Mouse (Mus musculus) left cerebral cortex, postnatal 36 days (tissue): ENCODE measurements around the gene Gm12258. TPM values are rescaled to one million over a fixed set of nuclear protein-coding genes. Genes with fewer than 3 reads are reported as not detected.
"Not testable (repeated sequence)": the region's sequence is repeated elsewhere in the genome, so short reads cannot be mapped to it uniquely, and the experiment has no call there.

Experiments
- DNase-seq, 2 experiments: peaks; one replicate each; pipeline ENCODE4 v3.0.0; 2021 to 2022; ENCODE audit warnings: low spot score in 2 of 2, mixed read lengths in 1 of 2
- intact Hi-C: fragments of 180-260 bp; cut with DNase I; formaldehyde crosslinking; loops from one replicate; pipeline ENCODE4 v1.15.1; 2025
- total RNA-seq, 2 experiments: library from RNA; stranded (reverse); gene quantifications; 2 replicates each; pipeline ENCODE4 v1.2.3; 2021

Gene Gm12258
- total RNA-seq, result 10 to 100 TPM; 17.0 to 24.1 TPM

DNA sequence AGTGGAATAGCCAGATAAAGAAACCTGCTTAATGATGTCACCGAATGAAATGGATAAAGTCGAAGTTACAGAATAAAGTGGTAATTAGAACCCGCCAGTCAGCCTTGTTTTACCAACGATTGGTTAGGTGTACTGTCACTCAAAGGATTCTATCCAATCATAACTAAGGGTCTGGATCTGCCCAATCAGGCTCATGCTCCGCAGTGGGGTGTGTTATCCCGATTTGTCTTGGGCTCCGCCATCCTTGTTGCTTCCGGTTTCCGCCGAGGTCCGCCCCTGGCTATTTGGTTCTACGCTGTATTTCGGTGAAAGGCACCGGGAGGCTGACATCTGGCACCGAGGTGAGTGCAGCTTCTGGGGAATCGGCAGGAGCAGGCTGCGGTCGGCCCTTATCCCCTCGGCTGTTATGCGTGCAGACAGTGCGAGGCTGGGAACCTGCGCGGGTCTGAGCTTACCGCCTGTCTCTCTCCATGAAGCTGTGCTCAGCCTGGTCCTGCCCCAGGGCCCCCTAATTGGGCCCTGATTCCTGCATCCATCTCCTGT, at the start of gene Gm12258:
Gene Gm12258, plus strand, starts transcription at position 240 of the 543 bp plus-strand sequence.
- peak; percentile 84 to 88 for DNase-seq
- intact Hi-C loops, result no loop called here

DNA sequence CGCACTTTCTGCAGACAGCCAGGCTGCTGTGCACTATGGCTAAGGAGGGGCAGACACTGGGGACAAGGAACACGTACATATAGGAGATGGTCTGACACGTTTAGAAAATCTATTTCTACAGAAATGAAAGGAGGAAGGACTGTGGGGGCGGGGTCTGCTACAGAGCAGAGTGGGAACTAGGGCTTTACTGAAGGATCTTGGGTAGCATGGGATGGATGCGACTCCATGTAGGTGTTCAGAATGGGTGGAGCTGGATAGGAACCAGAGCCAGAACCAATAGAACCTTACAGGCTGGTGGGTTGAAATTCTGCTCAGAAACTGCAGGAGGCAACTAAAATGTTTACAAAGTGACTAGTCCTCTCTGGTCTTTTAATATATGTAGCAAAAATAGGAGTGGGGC, 47.2 kb upstream of the Gm12258 start:
- intact Hi-C loops, result no loop called here
- DNase-seq, result peak; percentile 22 to 30

DNA sequence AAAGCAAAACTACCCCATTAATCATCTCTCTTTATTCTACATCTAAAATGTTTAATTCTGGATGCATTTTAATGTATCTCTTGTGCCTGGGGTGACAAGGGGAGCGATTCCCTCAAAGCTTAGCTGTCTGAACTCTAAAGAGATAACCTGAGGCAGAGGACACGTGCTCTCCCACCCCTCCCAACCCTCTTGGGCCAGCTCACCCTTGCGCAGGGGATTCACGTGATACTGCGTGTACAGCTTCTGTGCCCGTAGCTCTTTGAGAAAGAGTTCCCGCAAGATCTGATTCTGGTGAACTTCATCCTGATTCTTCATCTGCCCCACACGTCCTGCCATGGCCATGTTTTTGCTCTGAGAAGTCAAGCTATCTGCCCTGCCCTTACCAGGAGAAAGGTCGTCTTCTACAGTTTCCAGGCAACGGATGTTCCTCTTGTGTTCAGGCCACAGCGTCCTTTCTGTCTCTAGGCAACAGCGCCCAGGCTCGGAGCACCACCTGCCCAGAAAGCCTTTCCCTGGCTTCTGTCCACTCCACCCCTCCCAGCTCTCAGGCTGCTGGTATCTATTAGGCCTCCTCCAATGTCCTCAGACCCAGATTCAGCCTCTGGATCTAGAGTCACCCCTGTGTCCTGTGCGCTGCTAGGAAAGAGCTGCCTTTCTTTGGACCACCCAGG, 45.3 kb upstream of the Gm12258 start, which contains the start of gene Fam183b:
Gene Fam183b, minus strand, starts transcription at position 403 of the 671 bp plus-strand sequence.
- intact Hi-C loops, result no loop called here
- peak in 1 of 2 experiments; percentile 23 for DNase-seq

DNA sequence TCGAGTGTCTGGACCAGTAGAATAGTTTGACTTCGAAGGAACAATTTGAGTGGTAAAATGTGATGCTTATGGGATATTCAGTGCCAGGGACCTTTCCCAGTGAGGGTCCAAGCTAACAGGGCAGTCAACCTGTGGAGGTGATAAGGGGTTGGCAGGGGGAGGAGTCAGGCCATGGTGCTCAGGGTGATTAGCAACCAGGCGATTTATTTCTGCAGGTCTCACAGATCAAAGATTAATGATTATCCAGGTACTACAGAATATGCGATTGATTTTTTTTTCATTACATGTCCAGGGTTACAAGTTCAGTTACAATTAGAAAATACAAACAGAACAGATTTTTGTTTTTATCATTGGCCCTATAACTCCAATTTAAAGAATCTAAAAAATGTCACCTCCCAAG, 43.1 kb upstream of the Gm12258 start:
- intact Hi-C loops, result no loop called here
- DNase-seq, result no peak

DNA sequence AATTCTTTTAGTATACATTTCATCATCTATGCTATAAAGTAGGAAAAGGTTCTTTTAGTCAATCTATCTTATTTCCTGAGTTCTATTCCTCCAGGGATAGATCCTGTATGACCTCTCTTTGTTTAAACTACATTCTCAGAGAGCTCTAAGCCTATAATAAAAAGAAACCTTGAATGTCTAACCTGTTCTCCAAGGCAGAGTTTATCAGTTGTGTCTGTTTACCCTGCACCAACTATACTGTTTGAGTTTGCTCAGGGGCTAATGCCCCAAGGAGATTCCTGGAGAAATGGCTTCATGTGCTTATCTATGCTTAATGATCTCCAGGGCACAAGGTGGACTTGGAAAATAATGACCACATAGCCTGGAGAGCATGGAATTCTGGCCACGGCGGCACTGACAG, 42.6 kb upstream of the Gm12258 start:
- no peak for DNase-seq
- intact Hi-C loops, result no loop called here

DNA sequence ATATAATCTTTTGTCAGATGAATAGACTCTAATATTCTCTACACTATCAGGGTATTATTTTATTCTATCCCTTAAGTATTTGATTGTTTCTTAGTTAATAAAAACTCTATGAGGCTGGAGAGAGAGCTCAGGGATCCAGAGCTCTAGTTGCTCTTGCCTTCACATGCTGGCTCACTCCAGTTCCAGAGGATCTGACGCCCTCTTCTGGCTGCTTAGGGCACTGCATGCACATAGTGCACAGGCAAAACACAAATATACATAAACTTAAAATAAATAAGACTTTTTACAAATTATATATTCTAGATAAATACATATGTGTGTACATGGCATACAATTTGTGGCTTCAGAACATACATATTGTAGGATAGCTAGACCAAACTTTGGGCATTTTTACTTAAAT, 35.0 kb upstream of the Gm12258 start:
- no peak for DNase-seq
- intact Hi-C loops, result no loop called here

DNA sequence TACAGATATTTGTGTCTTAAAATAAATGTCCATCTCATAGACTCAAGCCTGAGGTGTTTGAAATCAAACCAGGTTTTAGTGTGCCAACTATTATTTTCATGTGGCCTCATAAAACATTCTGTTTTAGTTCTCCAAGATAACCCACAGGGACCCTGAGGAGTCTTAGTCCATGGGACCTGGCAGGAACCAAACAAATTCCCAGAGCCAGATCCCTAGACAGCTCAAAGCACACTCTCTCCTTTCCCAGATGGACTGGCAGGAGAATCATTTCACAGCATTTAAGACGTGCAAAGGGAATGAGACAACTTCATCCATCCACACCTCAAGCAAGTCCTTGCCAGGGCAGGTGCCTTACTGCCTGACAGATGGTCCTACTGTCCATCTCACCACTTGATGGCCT, 32.3 kb upstream of the Gm12258 start, which contains the start of gene Olfr313:
Gene Olfr313, plus strand, starts transcription at position 301 of the 400 bp plus-strand sequence.
- DNase-seq, intact Hi-C loops: not testable (repeated sequence)

DNA sequence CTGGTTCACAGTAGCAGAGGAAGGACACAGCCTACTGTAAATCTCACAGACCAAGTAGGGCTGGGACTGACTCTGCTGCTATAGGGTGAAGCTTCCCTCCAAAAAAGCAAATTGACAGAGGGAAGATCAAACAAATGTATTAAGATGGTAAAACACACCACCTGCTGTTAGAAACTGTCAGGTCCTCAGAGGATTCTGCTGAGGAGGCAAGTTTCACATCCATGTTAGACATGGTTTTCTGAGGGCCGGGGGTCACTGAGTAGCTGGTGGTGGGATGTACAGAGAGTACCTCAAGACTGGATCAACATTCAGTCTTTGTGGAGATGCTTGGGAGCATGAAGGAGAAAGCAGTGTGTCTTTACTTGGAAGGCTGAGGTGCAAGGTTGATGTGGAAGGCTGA, 31.3 kb upstream of the Gm12258 start:
- no peak for DNase-seq
- intact Hi-C loops, result no loop called here

DNA sequence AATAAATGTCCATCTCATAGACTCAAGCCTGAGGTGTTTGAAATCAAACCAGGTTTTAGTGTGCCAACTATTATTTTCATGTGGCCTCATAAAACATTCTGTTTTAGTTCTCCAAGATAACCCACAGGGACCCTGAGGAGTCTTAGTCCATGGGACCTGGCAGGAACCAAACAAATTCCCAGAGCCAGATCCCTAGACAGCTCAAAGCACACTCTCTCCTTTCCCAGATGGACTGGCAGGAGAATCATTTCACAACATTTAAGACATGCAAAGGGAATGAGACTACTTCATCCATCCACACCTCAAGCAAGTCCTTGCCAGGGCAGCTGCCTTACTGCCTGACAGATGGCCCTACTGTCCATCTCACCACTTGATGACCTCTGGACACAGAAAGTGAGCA, 18.0 kb upstream of the Gm12258 start, which contains the start of gene Olfr312:
Gene Olfr312, plus strand, starts transcription at position 301 of the 400 bp plus-strand sequence.
- DNase-seq, intact Hi-C loops: not testable (repeated sequence)

DNA sequence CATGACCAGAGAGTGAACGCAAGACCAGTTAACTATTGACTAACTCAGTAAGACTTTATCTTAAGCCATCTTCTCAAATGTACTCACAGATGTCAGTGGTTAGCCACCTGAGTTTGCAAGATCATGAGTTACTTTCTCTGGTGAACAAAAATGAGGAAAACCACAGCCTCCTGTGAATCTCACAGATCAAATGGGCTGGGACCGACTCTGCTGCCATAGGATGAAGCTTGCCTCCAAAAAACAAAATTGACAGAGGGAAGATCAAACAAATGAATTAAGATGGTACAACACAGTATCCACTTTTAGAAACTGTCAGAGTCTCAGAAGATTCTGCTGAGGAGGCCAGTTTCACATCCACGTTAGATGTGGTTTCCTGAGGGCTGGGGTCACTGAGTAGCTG, 17.2 kb upstream of the Gm12258 start:
- intact Hi-C loops, result no loop called here
- no peak for DNase-seq

DNA sequence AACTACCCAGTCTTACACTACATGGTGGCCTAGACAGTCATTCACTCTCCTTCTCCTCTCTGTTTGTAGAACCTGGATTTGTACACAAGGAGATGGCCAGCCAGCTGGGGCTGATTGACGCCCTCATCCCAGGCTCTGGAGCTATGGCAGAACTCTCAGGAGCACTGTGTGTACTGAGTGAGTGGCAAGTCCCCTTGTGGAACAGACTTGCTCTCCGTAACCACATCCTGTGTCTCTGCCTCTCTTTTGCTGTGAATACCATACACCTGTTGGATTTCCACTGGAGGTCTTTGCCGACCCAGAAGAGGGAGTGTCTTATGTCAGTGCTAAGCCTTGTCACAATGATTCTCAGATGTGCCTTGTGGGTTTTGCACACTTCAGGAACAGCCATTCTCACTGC, 14.4 kb upstream of the Gm12258 start:
- DNase-seq, intact Hi-C loops: not testable (repeated sequence)

DNA sequence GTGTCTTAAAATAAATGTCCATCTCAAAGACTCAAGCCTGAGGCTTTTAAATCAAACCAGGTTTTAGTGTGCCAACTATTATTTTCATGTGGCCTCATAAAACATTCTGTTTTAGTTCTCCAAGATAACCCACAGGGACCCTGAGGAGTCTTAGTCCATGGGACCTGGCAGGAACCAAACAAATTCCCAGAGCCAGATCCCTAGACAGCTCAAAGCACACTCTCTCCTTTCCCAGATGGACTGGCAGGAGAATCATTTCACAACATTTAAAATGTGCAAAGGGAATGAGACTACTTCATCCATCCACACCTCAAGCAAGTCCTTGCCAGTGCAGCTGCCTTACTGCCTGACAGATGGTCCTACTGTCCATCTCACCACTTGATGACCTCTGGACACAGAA, 8.0 kb upstream of the Gm12258 start, which contains the start of gene Olfr311:
Gene Olfr311, plus strand, starts transcription at position 301 of the 400 bp plus-strand sequence.
- intact Hi-C loops, DNase-seq: not testable (repeated sequence)

DNA sequence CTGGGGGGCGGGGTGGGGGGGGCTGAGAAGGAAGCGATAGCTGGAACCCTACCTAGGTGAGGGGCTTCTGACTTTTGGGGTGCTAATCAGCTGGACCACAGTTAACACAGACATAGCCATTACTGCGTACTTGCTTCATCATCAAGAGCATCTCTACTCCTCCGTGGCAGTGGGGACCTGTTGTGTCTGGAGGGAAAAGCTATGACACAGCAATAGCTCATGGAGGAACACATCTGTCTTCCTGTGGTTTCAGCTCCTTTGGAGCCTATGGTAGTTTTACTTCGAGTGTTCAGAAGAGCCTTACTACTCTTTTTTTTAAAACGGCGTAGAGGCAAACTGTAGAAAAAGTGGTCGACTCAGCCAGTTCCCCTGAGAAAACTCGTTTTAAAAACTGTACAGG, 678 bp downstream of the Gm12258 start:
- DNase-seq, result no peak
- intact Hi-C loops, result no loop called here

DNA sequence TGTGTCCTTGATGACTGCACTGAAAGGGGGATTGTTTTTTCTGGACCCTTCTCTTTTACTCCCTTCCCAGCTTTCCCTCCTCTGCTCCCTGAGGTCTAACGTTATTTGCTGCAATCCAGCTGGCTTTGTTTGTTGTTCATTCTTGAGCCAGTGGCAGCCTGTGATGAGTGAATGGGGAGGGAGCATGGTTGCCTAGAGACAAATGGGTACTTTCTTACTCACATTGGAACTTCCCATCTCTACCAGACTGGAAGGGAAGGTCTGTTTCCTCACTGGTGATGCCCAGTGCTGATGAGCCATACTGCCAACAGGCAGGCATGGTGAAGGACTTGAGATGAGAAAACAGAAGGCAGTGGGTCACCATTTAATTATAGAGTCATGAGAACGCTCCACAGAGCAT, 2.8 kb downstream of the Gm12258 start:
- intact Hi-C loops, result no loop called here
- DNase-seq, result no peak

DNA sequence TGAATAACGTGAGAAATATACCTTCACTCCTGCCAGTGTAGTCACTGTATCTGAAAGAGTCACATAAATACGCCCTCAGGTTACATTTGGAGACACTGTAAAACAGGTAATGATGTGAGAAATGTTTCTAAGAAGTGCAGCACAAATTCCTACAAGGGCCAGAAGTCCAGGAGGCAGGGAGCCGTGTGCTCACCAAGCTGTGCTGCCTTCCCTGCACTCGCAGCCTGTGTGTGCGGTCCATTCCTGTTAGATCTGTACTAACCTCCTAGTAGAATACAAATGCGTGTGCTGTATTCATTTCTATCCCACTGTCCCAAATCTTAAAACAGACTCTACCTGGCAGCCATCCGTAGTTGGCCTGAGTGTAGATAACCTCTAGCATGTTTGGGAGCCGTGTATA, 13.8 kb downstream of the Gm12258 start:
- no peak for DNase-seq
- intact Hi-C loops, result no loop called here

DNA sequence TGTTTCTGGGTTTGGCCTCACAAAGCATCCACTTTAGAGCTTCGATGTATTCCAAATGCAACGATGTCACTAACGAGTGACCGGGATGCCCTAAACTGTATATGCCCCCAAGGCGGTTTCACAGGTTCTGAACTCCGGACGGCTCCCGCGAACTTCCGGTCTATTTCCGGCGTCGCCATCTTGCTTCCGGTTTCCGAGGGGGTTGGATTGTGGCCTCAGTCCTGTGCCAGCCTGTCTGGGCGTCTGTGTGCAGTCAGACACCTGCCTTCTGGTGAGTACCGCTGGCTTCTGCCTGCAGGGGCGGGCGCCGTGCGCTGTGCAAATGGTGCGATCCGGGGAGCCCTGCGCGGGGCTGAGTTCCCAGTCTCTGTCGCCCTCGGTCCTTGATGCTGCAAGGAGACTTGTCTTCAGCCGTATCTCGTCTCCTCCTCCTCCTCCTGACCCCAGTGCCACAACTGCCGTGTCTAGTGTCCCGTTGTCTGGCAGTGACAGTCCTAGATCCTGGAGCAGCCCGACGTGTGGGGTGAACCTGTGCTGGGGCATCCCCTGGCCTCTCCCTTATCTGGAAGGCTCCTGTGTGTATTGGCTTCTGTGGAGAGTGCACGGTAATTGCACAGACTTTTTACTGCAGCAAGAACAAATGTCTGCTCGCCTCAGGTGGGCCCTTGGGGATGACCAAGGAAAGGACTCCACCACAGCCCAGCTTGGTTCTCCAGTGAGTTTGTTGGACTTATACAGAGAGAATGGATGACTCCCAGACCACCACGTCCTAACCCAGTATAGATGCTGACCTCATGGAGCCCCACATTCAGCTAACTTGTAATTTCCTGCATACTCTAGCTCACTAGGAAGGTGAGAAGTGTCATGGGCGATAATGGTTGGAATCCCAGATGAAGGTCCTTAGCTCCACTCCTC, 20.3 kb downstream of the Gm12258 start, which contains the start of gene 2810021J22Rik:
Gene 2810021J22Rik, plus strand, starts transcription at position 178 of the 915 bp plus-strand sequence.
- peak; percentile 81 to 82 for DNase-seq
- intact Hi-C loops, result no loop called here

DNA sequence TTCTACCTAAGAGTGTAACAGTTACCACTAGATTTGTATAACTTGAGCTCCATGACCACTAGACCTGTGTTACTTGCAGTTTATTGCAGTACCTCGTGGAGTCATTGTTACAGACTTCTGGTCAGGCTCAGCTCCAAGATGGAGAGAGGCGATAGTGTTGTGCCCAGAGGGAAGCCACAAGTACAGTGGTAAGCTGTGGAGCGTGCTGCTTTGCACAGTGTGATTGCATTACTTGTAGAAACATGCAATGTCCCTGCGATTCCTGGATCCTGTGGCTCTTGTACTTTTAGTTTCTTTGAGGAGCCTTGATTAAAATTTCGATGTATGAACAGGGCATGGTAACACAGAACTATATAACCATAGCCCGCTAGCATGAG, 21.0 kb downstream of the Gm12258 start:
- intact Hi-C loops, result no loop called here
- no peak for DNase-seq

DNA sequence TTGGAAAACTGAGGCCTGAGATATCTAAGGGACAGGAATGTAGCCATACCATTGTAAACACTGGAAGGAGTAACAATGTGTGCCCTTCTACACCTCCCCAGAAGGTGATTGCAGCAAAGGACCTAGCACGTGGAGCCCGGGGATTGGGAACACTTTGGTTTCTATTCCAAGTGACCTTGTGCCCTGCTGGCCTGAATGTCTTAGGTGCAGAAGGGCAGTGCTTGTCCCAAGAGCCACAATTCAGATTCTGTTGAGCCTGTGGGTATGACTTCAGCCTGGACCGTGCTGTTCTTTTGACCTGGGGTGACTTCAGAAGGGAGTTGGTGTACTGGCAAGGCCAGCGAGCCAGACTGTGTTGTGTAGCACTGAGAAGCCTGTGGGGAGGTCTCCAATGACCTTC, 24.0 kb downstream of the Gm12258 start:
- DNase-seq, result no peak
- intact Hi-C loops, result no loop called here

DNA sequence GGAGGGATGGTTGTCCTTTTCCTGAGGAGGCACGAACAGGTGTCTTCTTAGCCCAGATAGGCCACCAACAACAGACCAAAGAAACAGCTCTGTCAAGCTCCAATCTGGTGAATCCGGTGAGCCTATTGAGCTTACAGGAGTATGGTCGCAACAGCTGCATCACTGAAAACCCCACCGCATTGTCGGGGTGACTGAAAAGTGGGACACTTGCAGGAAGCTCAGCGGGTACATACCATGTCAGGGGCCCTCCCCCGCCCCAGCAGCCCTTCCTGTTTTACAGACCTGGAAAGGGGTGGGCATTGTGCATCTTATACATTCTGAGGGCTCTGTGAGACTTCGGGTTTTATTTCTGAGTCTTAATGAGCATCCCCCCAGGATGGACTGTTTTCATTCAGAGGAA, 36.8 kb downstream of the Gm12258 start:
- intact Hi-C loops, result no loop called here
- DNase-seq, result no peak

DNA sequence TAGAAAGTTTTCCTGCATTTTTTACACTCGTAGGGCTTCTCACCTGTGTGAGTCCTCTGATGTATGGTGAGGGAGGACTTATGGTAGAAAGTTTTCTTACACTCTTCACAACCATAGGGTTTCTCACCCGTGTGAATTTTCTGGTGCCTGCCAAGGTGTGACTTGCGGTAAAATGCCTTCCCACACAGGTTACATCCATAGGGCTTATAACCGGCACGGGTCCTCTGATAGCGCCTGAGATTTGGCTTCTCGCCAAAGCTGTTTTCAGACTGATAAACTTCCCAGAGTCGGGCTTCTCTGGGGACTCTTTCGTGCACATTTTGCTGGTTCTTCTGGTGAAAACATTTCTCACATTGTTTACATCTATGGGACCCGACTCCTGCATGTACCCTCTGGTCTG, 43.6 kb downstream of the Gm12258 start:
- intact Hi-C loops, result no loop called here
- DNase-seq, result no peak
